ENCODE assay signal across 12 mouse cellular contexts in genomic region chr4:53845656-53846055, GRCm38 (mm10). TPM values are rescaled to one million over a fixed set of nuclear protein-coding genes. Genes with fewer than 3 reads are reported as not detected.
DNase-seq lines count a peak whose midpoint lies in the region; ATAC-seq and TF ChIP-seq lines count a peak whose summit lies in the region.
"Had no signal": no experiment of that assay in that cellular context is flagged by ENCODE, and none has a peak within 500 bp of the region (broad histone marks: within the 10 kb centered on the region; RNA-seq: fewer than 3 reads in every experiment).

No protein-coding gene starts in this region.

- intact Hi-C loops in heart, postnatal 25 days (cut with DNase I) = loop anchor here (2.0 to 10.0 kb wide), 3 partner anchors 67 to 241 kb away; partner anchors contain the start of gene Tal2
- intact Hi-C loops in heart, adult 2 months (cut with DNase I) = loop anchor here (1.0 to 2.0 kb wide), 2 partner anchors 66 to 105 kb away; partner anchors contain the start of gene Tal2

- TF ChIP-seq EP300 in heart, adult 2 months (IDR thresholded peaks at IDR 0.05; ENCODE audit: insufficient read depth, low read depth, low read length) = no peak

- WGBS in heart, embryonic 10.5 days = 97% methylated on average over 1 of the region's 1 CpGs
- WGBS in heart, adult 2 months = 97% methylated on average over 1 of the region's 1 CpGs
- 97% methylated on average over 1 of the region's 1 CpGs for WGBS in midbrain, embryonic 16.5 days
- WGBS in midbrain, embryonic 13.5 days = 86% methylated on average over 1 of the region's 1 CpGs

- H3K27me3 ChIP-seq in heart, embryonic 10.5 days (ENCODE audit: insufficient read depth, poor library complexity, severe bottlenecking) = no peaks in the 10 kb centered on the region
- H3K27me3 ChIP-seq in heart, adult 2 months (ENCODE audit: control insufficient read depth, insufficient read depth, low read length) = no peaks in the 10 kb centered on the region
- H3K27me3 ChIP-seq in midbrain, embryonic 16.5 days (ENCODE audit: control insufficient read depth, insufficient read depth, low read depth, low read length) = no peaks in the 10 kb centered on the region
- H3K27me3 ChIP-seq in midbrain, embryonic 13.5 days = no peaks in the 10 kb centered on the region
- H3K27me3 ChIP-seq: CH12.LX, Patski had no signal

- H3K4me2 ChIP-seq in midbrain, embryonic 16.5 days (ENCODE audit: low read length) = no peak overlapping the region
- H3K4me2 ChIP-seq in midbrain, embryonic 13.5 days (replicated peaks) = no peak overlapping the region

- DNase-seq in heart, adult 11 months = peak; percentile 55
- no peak for DNase-seq in heart, postnatal 25 days (ENCODE audit: low spot score)
- DNase-seq in heart, embryonic 10.5 days (ENCODE audit: low spot score) = peak; percentile 10
- no peak for DNase-seq in heart, adult 2 months
- DNase-seq: adrenal gland, adult 8-10 months; cerebellum, adult 11 months; cerebellum, adult 11-12 months had no signal

- H3K4me1 ChIP-seq in heart, embryonic 10.5 days = peaks cover 12% of the 10 kb centered on the region; the same call in 1 of the 2 replicates
- peaks cover 4% of the 10 kb centered on the region for H3K4me1 ChIP-seq in heart, adult 2 months (ENCODE audit: control insufficient read depth, insufficient read depth, low read length)
- no peaks in the 10 kb centered on the region for H3K4me1 ChIP-seq in midbrain, embryonic 16.5 days (ENCODE audit: control insufficient read depth, insufficient read depth, low read length)
- H3K4me1 ChIP-seq in midbrain, embryonic 13.5 days (replicated peaks) = peaks cover 8% of the 10 kb centered on the region; the same call in 1 of the 2 replicates

- ATAC-seq in midbrain, embryonic 16.5 days = peak; percentile 67; the same call in 1 of the 2 replicates
- no peak for ATAC-seq in midbrain, embryonic 13.5 days
- ATAC-seq: Patski had no signal

- H3K9ac ChIP-seq in heart, adult 2 months (ENCODE audit: low read depth, low read length) = no peak overlapping the region
- H3K9ac ChIP-seq in midbrain, embryonic 16.5 days (ENCODE audit: low read depth, low read length) = no peak overlapping the region
- H3K9ac ChIP-seq in midbrain, embryonic 13.5 days (replicated peaks) = no peak overlapping the region

- no peak for TF ChIP-seq POLR2A in heart, adult 2 months (IDR thresholded peaks at IDR 0.05; ENCODE audit: insufficient read depth, low read depth, low read length)

- no peak for TF ChIP-seq CTCF in heart, adult 2 months (IDR thresholded peaks at IDR 0.05)

- H3K4me3 ChIP-seq in heart, embryonic 10.5 days = no peak overlapping the region
- no peak overlapping the region for H3K4me3 ChIP-seq in heart, adult 2 months
- H3K4me3 ChIP-seq in midbrain, embryonic 16.5 days (ENCODE audit: low read depth, low read length) = no peak overlapping the region
- no peak overlapping the region for H3K4me3 ChIP-seq in midbrain, embryonic 13.5 days (replicated peaks)

- H3K36me3 ChIP-seq in heart, embryonic 10.5 days = peaks cover 7% of the 10 kb centered on the region; the same call in 1 of the 2 replicates
- H3K36me3 ChIP-seq in heart, adult 2 months (ENCODE audit: control insufficient read depth, insufficient read depth, low read length) = no peaks in the 10 kb centered on the region; the same call in 1 of the 2 replicates
- H3K36me3 ChIP-seq in midbrain, embryonic 16.5 days (ENCODE audit: control insufficient read depth, insufficient read depth, low read length) = no peaks in the 10 kb centered on the region; the same call in 1 of the 2 replicates
- peaks cover 4% of the 10 kb centered on the region for H3K36me3 ChIP-seq in midbrain, embryonic 13.5 days

- no peaks in the 10 kb centered on the region for H3K9me3 ChIP-seq in heart, embryonic 10.5 days
- H3K9me3 ChIP-seq in midbrain, embryonic 16.5 days (replicated peaks; ENCODE audit: control insufficient read depth, low read length, poor library complexity, severe bottlenecking) = no peaks in the 10 kb centered on the region
- no peaks in the 10 kb centered on the region for H3K9me3 ChIP-seq in midbrain, embryonic 13.5 days
- H3K9me3 ChIP-seq: G1E had no signal

- H3K79me2 ChIP-seq in heart, adult 2 months (replicated peaks; ENCODE audit: control insufficient read depth, insufficient read depth, low read length) = no peaks in the 10 kb centered on the region

- no peak overlapping the region for H3K27ac ChIP-seq in heart, embryonic 10.5 days
- no peak overlapping the region for H3K27ac ChIP-seq in heart, adult 2 months
- no peak overlapping the region for H3K27ac ChIP-seq in midbrain, embryonic 16.5 days (ENCODE audit: low read length)
- no peak overlapping the region for H3K27ac ChIP-seq in midbrain, embryonic 13.5 days

RNA-seq across cellular contexts. Expression of gene Tmem38b, which starts 19.8 kb away (rescaled TPM):
- 10 to 100 TPM; 18.2 to 19.3 TPM for total RNA-seq in heart, postnatal 25 days (2021)
- polyA plus RNA-seq in heart, embryonic 10.5 days (2016; fragmentation: Nextera tagmentation; extraction: Ambion mirVana) = 10.8 and 18.2 TPM in 2 replicates
- total RNA-seq in heart, adult 2 months (2021) = 10 to 100 TPM; 23.7 to 29.0 TPM
- 5.9 and 10.5 TPM in 2 replicates for polyA plus RNA-seq in heart, adult 2 months (2012; rRNA removed)
- 7.7 and 8.3 TPM in 2 replicates for polyA plus RNA-seq in midbrain, embryonic 16.5 days (2015; fragmentation: Nextera tagmentation; extraction: Ambion mirVana)
- polyA plus RNA-seq in midbrain, embryonic 13.5 days (2015; fragmentation: Nextera tagmentation; extraction: Ambion mirVana) = 11.1 TPM in 2 replicates

Comparison
In these comparisons a context has a peak if more than half of its experiments do, and no peak if none do; other contexts are left out.
1. DNase-seq: peak in heart, adult 11 months (single experiment) and heart, embryonic 10.5 days (single experiment); none in heart, postnatal 25 days (single experiment) and heart, adult 2 months (0 of 2).